Mouse (Mus musculus): ENCODE results near the gene Zfp300. TPM values are rescaled to one million over a fixed set of nuclear protein-coding genes. Genes with fewer than 3 reads are reported as not detected.

The Zfp300 gene
- polyA plus RNA-seq (2014; fragmentation: Nextera tagmentation; extraction: Ambion mirVana) = 0.79 and 1.5 TPM in 2 replicates

DNA sequence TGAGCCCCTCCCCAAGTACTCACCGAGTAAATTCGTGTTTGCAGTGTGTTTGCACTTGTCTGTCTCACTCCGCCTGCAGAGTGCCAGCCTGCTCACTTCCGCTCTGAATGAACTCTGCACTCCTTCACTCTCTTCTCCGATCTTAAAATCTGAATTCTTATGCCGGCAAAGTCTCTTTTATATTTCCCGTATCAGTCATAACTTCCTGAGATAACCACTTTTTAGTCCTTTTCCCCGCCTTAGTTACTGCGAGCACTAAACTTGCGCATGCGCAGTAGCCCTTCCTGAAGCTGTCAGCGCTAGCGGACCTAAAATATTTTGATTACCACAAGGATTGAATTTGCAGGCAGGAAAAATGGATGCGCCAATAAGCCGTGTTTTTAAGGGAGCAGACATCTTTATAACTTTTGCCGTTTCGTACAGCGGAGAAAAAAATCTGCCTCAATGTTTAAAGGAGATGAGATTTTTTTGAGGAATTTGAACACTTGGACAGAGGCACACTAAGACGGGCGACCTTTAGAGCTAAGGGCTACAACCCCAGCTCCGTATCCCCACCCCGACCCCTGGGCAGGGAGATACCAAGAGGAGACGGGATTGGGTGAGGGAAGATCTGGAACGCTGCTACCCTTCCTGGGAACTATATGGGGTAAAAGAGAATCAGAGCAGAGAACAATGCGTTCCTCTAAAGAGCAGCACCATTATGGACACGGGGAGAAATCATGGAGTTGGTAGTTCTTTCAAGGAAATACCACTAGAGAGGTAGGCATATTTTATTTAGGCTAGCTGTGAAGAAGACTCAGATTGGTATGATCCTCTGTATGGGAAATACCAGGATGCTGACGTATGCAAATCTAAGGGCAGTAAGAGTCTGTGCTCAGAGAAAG, at the start of gene Zfp300:
Gene Zfp300, minus strand, starts transcription at position 545 of the 884 bp plus-strand sequence.
- peak within 1 kb of the TSS; percentile 47; the same call in 1 of the 2 replicates for H3K27ac ChIP-seq (ENCODE audit: low read depth, low read length)
- H3K9me3 ChIP-seq (ENCODE audit: control insufficient read depth, low read length) = no peaks in the 10 kb centered on the region
- no peaks in the 10 kb centered on the region for H3K36me3 ChIP-seq (ENCODE audit: control insufficient read depth, insufficient read depth, low read length)
- peak within 1 kb of the TSS; percentile 42 for H3K9ac ChIP-seq (ENCODE audit: low read depth, low read length)
- peak within 1 kb of the TSS; percentile 46 for H3K4me2 ChIP-seq (replicated peaks; ENCODE audit: low read depth, low read length)
- no peaks in the 10 kb centered on the region for H3K27me3 ChIP-seq (ENCODE audit: control insufficient read depth, insufficient read depth, low read length)
- H3K4me3 ChIP-seq (ENCODE audit: low read length) = peak within 1 kb of the TSS; percentile 44
- WGBS = 25% methylated on average over 27 of the region's 27 CpGs
- H3K4me1 ChIP-seq (ENCODE audit: control insufficient read depth, insufficient read depth, low read length) = no peaks in the 10 kb centered on the region
- ATAC-seq (ENCODE audit: low FRiP score, low TSS enrichment) = peak; percentile 89

DNA sequence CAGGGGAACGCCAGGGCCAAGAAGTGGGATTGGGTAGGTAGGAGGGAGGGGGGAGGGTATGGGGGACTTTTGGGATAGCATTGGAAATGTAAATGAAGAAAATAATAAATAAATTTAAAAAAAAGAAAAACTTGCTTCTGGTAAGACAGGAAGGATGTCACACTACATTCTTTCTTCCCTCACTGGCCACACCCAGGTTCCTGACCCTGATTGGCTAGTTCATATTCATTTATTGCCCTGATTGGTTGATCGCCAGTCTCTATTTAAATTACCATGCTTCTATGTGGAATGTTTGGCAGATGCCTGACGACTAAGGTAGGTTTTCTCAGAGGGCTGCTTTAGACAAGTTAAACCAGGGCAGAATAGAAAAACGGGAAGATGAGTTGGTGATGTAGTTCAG, 26.2 kb upstream of the Zfp300 start, which contains the start of gene Ssxa1:
Gene Ssxa1, plus strand, starts transcription at position 301 of the 400 bp plus-strand sequence.
- 85% methylated on average over 4 of the region's 4 CpGs for WGBS

DNA sequence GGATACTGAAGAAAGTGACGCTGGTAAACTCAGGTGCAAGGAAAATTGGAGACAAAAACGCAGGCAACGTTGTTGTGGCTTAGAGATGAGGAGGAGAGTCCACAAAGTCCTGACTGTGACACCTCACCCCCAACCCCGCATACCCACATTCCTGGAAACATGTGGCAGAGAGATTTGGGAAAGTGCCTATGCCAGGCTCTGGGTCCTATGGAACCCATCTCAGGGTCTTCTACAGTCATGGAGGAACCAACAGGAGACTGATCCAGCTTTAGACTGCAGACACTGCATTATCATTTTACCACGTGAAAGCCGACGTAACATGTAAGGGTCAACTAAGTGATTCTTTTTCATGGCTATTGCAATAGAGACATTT, 526 bp upstream of the Zfp300 start:
- H3K4me3 ChIP-seq (ENCODE audit: low read length) = peak overlapping the region; percentile 44; the same call in 1 of the 2 replicates
- WGBS = 52% methylated on average over 7 of the region's 7 CpGs
- peak overlapping the region; percentile 46 for H3K4me2 ChIP-seq (replicated peaks; ENCODE audit: low read depth, low read length)
- 0 out of 2 replicates have a peak, but pooled peaks have one; percentile 9 for ATAC-seq (ENCODE audit: low FRiP score, low TSS enrichment)
- no peaks in the 10 kb centered on the region for H3K36me3 ChIP-seq (ENCODE audit: control insufficient read depth, insufficient read depth, low read length)
- H3K9ac ChIP-seq (ENCODE audit: low read depth, low read length) = no peak overlapping the region
- H3K27me3 ChIP-seq (ENCODE audit: control insufficient read depth, insufficient read depth, low read length) = no peaks in the 10 kb centered on the region
- H3K4me1 ChIP-seq (ENCODE audit: control insufficient read depth, insufficient read depth, low read length) = no peaks in the 10 kb centered on the region
- H3K9me3 ChIP-seq (ENCODE audit: control insufficient read depth, low read length) = no peaks in the 10 kb centered on the region
- H3K27ac ChIP-seq (ENCODE audit: low read depth, low read length) = no peak overlapping the region

More for the DNA sequence above, 26.2 kb upstream of the Zfp300 start, which contains the start of gene Ssxa1:
- no peaks in the 10 kb centered on the region for H3K4me1 ChIP-seq (ENCODE audit: control insufficient read depth, insufficient read depth, low read length)
- no peaks in the 10 kb centered on the region for H3K9me3 ChIP-seq (ENCODE audit: control insufficient read depth, low read length)
- ATAC-seq (ENCODE audit: low FRiP score, low TSS enrichment) = no peak
- no peak within 1 kb of the TSS for H3K4me3 ChIP-seq (ENCODE audit: low read length)
- H3K27ac ChIP-seq (ENCODE audit: low read depth, low read length) = no peak within 1 kb of the TSS
- no peaks in the 10 kb centered on the region for H3K36me3 ChIP-seq (ENCODE audit: control insufficient read depth, insufficient read depth, low read length)
- no peak within 1 kb of the TSS for H3K4me2 ChIP-seq (replicated peaks; ENCODE audit: low read depth, low read length)
- no peaks in the 10 kb centered on the region for H3K27me3 ChIP-seq (ENCODE audit: control insufficient read depth, insufficient read depth, low read length)
- H3K9ac ChIP-seq (ENCODE audit: low read depth, low read length) = no peak within 1 kb of the TSS

DNA sequence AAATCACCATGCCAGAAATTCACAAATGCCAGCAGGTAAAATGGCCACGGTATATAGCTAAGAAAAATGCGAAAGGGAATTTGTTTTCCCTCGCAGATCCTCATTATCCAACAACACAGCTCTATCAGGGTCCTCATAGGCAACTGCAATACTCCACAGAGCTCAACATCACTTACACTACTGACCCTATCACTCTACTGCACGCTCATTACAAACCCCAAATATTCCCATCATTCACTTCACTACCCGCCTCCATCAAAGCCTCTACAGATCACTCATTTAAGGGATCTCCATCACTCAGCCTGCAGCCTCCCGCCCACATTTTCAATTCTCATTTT, 713 bp downstream of the Zfp300 start:
- 41% methylated on average over 6 of the region's 6 CpGs for WGBS
- ATAC-seq (ENCODE audit: low FRiP score, low TSS enrichment) = peak; percentile 32; the same call in 1 of the 2 replicates
- Histone ChIP-seq H3K36me3 (ENCODE audit: control insufficient read depth, insufficient read depth, low read length) (no peaks in the 10 kb centered on the region), H3K4me1 (ENCODE audit: control insufficient read depth, insufficient read depth, low read length) (no peaks in the 10 kb centered on the region), H3K27ac (ENCODE audit: low read depth, low read length) (no peak overlapping the region), H3K4me3 (ENCODE audit: low read length) (peak overlapping the region; percentile 44), H3K27me3 (ENCODE audit: control insufficient read depth, insufficient read depth, low read length) (no peaks in the 10 kb centered on the region), H3K9ac (ENCODE audit: low read depth, low read length) (peak overlapping the region; percentile 42; the same call in 1 of the 2 replicates), H3K4me2 (replicated peaks; ENCODE audit: low read depth, low read length) (peak overlapping the region; percentile 46), H3K9me3 (ENCODE audit: control insufficient read depth, low read length) (no peaks in the 10 kb centered on the region)

DNA sequence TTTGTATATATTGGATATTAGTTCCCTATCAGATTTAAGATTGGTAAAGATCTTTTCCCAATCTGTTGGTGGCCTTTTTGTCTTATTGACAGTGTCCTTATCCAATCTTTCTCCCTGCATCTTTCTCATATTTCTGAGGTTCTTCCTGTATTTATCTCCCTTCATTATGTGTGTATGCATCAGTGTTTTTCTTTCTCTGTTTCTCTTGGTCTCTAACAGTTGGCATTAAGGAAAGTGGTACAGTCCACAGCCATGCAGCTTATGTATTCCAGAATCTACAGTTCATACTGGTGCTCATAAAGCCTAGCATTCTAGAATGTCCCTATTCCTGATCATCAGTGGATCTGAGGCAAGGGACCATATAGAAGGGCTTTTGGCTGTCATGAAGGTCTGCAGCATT, 21.2 kb downstream of the Zfp300 start, which contains the start of gene Spaca5:
Gene Spaca5, plus strand, starts transcription at position 301 of the 400 bp plus-strand sequence.
- ATAC-seq (ENCODE audit: low FRiP score, low TSS enrichment) = no peak
- Histone ChIP-seq H3K27ac (ENCODE audit: low read depth, low read length) (no peak within 1 kb of the TSS), H3K9me3 (ENCODE audit: control insufficient read depth, low read length) (no peaks in the 10 kb centered on the region), H3K36me3 (ENCODE audit: control insufficient read depth, insufficient read depth, low read length) (no peaks in the 10 kb centered on the region), H3K9ac (ENCODE audit: low read depth, low read length) (no peak within 1 kb of the TSS), H3K4me1 (ENCODE audit: control insufficient read depth, insufficient read depth, low read length) (no peaks in the 10 kb centered on the region), H3K4me2 (replicated peaks; ENCODE audit: low read depth, low read length) (no peak within 1 kb of the TSS), H3K27me3 (ENCODE audit: control insufficient read depth, insufficient read depth, low read length) (no peaks in the 10 kb centered on the region), H3K4me3 (ENCODE audit: low read length) (no peak within 1 kb of the TSS)

DNA sequence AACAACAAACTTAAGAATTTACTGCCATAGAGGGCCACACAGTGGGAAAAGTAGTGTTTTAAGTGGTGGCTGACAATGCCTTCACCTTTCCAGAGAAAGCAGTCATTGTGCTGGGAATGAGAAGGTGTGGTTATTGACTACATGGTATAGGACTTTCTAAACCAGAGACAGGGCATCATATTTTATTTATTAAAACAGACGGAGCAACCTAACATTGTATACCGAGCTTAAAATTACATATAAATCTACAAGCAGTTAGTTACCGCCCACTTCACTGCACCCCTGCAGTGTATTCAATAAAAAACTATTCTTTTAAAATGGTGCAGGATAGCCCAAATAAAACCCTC, 26.8 kb downstream of the Zfp300 start:
- no peak overlapping the region for H3K9ac ChIP-seq (ENCODE audit: low read depth, low read length)
- no peaks in the 10 kb centered on the region for H3K27me3 ChIP-seq (ENCODE audit: control insufficient read depth, insufficient read depth, low read length)
- ATAC-seq (ENCODE audit: low FRiP score, low TSS enrichment) = no peak; the same call in 1 of the 2 replicates
- no peaks in the 10 kb centered on the region for H3K4me1 ChIP-seq (ENCODE audit: control insufficient read depth, insufficient read depth, low read length)
- peak overlapping the region; percentile 50; the same call in 1 of the 2 replicates for H3K4me3 ChIP-seq (ENCODE audit: low read length)
- no peaks in the 10 kb centered on the region for H3K36me3 ChIP-seq (ENCODE audit: control insufficient read depth, insufficient read depth, low read length)
- peak overlapping the region; percentile 31; the same call in 1 of the 2 replicates for H3K4me2 ChIP-seq (replicated peaks; ENCODE audit: low read depth, low read length)
- WGBS = 73% methylated on average over 3 of the region's 3 CpGs
- H3K27ac ChIP-seq (ENCODE audit: low read depth, low read length) = no peak overlapping the region
- no peaks in the 10 kb centered on the region for H3K9me3 ChIP-seq (ENCODE audit: control insufficient read depth, low read length)

DNA sequence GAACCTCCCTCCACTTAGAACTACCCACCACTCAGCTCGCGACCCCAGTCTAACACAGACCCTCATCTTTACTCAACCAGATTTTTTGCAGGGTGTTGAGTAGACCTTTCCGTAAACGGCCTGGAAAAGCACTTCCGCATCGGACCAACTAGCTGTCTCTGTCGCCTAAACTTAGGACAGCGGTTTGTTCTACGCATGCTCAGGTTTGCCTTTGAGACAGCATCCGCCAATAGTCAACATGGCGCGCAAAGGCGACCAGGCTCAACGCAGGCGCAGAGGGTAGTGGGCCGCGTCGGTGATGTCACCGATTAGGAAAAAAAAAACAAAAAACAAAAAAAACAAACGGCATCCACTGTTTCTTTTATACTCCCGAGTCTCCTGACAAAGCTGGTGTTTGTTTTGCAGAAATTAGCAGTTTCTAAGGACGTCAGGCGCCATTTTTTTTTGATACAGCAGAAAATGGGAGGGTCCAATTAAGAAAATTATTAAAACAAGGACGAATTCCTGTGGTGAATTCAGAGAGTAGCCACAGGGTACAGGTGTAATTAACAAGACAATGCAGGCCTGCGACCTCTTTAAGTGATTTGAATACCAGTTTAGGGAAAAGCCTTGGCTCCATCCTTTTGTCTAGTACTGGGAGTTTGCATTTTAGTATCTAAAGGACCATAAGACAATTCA, 27.3 kb downstream of the Zfp300 start, which contains the start of gene Zfp182:
Gene Zfp182, minus strand, starts transcription at position 451 of the 678 bp plus-strand sequence.
- H3K27ac ChIP-seq (ENCODE audit: low read depth, low read length) = no peak within 1 kb of the TSS

DNA sequence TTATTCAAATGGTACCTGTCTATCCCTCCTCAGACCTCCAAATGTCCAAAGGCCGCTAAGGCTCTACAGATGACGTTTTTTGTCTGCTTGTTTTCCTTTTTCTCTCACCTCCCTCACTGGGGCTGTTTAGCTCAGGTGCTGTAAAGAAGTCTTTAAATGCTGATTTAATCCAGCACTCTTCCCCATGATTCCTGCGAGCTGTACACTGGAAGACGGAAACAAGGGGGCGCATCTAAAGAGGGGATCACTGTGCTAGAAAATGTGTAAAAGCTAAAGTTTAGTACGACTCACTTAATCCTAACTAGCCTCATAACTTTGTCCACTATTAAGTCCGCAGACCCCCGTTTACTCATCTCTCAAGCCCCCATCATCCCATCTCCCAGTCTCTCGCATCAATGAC, 27.9 kb downstream of the Zfp300 start:
- H3K9ac ChIP-seq (ENCODE audit: low read depth, low read length) = peak overlapping the region; percentile 51; the same call in 1 of the 2 replicates
- H3K4me3 ChIP-seq (ENCODE audit: low read length) = peak overlapping the region; percentile 50
- no peaks in the 10 kb centered on the region for H3K36me3 ChIP-seq (ENCODE audit: control insufficient read depth, insufficient read depth, low read length)
- 30% methylated on average over 9 of the region's 9 CpGs for WGBS
- ATAC-seq (ENCODE audit: low FRiP score, low TSS enrichment) = peak; percentile 57; the same call in 1 of the 2 replicates
- no peaks in the 10 kb centered on the region for H3K4me1 ChIP-seq (ENCODE audit: control insufficient read depth, insufficient read depth, low read length)
- H3K27me3 ChIP-seq (ENCODE audit: control insufficient read depth, insufficient read depth, low read length) = no peaks in the 10 kb centered on the region
- no peak overlapping the region for H3K27ac ChIP-seq (ENCODE audit: low read depth, low read length)
- H3K9me3 ChIP-seq (ENCODE audit: control insufficient read depth, low read length) = no peaks in the 10 kb centered on the region
- H3K4me2 ChIP-seq (replicated peaks; ENCODE audit: low read depth, low read length) = peak overlapping the region; percentile 38

More for the DNA sequence above, 27.3 kb downstream of the Zfp300 start, which contains the start of gene Zfp182:
- WGBS = 26% methylated on average over 25 of the region's 25 CpGs
- H3K9me3 ChIP-seq (ENCODE audit: control insufficient read depth, low read length) = no peaks in the 10 kb centered on the region
- H3K4me1 ChIP-seq (ENCODE audit: control insufficient read depth, insufficient read depth, low read length) = no peaks in the 10 kb centered on the region
- peak; percentile 99 for ATAC-seq (ENCODE audit: low FRiP score, low TSS enrichment)
- peak within 1 kb of the TSS; percentile 38 for H3K4me2 ChIP-seq (replicated peaks; ENCODE audit: low read depth, low read length)
- no peaks in the 10 kb centered on the region for H3K36me3 ChIP-seq (ENCODE audit: control insufficient read depth, insufficient read depth, low read length)
- peak within 1 kb of the TSS; percentile 51; the same call in 1 of the 2 replicates for H3K9ac ChIP-seq (ENCODE audit: low read depth, low read length)
- H3K27me3 ChIP-seq (ENCODE audit: control insufficient read depth, insufficient read depth, low read length) = no peaks in the 10 kb centered on the region
- H3K4me3 ChIP-seq (ENCODE audit: low read length) = peak within 1 kb of the TSS; percentile 50
